27 mouse cellular contexts compared by ENCODE assay signal in genomic region chr6:60944178-60944577, GRCm38 (mm10). TPM values are rescaled to one million over a fixed set of nuclear protein-coding genes. Genes with fewer than 3 reads are reported as not detected.
DNase-seq lines count a peak whose midpoint lies in the region; ATAC-seq and TF ChIP-seq lines count a peak whose summit lies in the region.
"Had no signal": no experiment of that assay in that cellular context is flagged by ENCODE, and none has a peak within 500 bp of the region (broad histone marks: within the 10 kb centered on the region; RNA-seq: fewer than 3 reads in every experiment).

No protein-coding gene starts in this region.

- H3K9ac ChIP-seq in kidney, embryonic 16.5 days (replicated peaks; ENCODE audit: low read length): no peak overlapping the region
- H3K9ac ChIP-seq in lung, postnatal 0 days (replicated peaks; ENCODE audit: low read depth): no peak overlapping the region
- H3K9ac ChIP-seq in liver, postnatal 0 days (replicated peaks): no peak overlapping the region
- H3K9ac ChIP-seq: heart, embryonic 13.5 days; intestine, embryonic 15.5 days; limb, embryonic 13.5 days; midbrain, embryonic 13.5 days; stomach, embryonic 15.5 days had no signal

- no peak for TF ChIP-seq EP300 in lung, postnatal 0 days (IDR thresholded peaks at IDR 0.05)
- TF ChIP-seq EP300 in liver, postnatal 0 days (IDR thresholded peaks at IDR 0.05; ENCODE audit: low read depth): no peak

- TF ChIP-seq CTCF in lung, postnatal 0 days (IDR thresholded peaks at IDR 0.05): no peak
- no peak for TF ChIP-seq CTCF in lung, adult 2 months (IDR thresholded peaks at IDR 0.05; ENCODE audit: insufficient read depth, low read length)
- TF ChIP-seq CTCF in liver, postnatal 0 days (IDR thresholded peaks at IDR 0.05; ENCODE audit: low read depth): no peak

- WGBS in kidney, embryonic 16.5 days: 63% methylated on average over 7 of the region's 7 CpGs
- WGBS in lung, postnatal 0 days: 50% methylated on average over 7 of the region's 7 CpGs
- WGBS in lung, adult 2 months: 34% methylated on average over 7 of the region's 7 CpGs
- WGBS in liver, postnatal 0 days (ENCODE audit: insufficient replicate concordance): 12% methylated on average over 7 of the region's 7 CpGs

- H3K4me1 ChIP-seq in kidney, embryonic 16.5 days (ENCODE audit: insufficient read depth, low read length): no peaks in the 10 kb centered on the region
- no peaks in the 10 kb centered on the region for H3K4me1 ChIP-seq in lung, postnatal 0 days (ENCODE audit: insufficient read depth, low read depth, low read length)
- H3K4me1 ChIP-seq in lung, adult 2 months (ENCODE audit: control insufficient read depth, insufficient read depth, low read length): no peaks in the 10 kb centered on the region
- no peaks in the 10 kb centered on the region for H3K4me1 ChIP-seq in liver, postnatal 0 days (ENCODE audit: insufficient read depth)
- H3K4me1 ChIP-seq: heart, embryonic 13.5 days; intestine, embryonic 15.5 days; limb, embryonic 13.5 days; midbrain, embryonic 13.5 days; stomach, embryonic 15.5 days had no signal

- TF ChIP-seq POLR2A in lung, adult 2 months (IDR thresholded peaks at IDR 0.05; ENCODE audit: borderline replicate concordance, extremely low read depth, low read depth, low read length): no peak

- H3K27ac ChIP-seq in kidney, embryonic 16.5 days (ENCODE audit: low read length): no peak overlapping the region
- no peak overlapping the region for H3K27ac ChIP-seq in lung, postnatal 0 days (ENCODE audit: low read length)
- H3K27ac ChIP-seq in liver, postnatal 0 days (ENCODE audit: low read depth): no peak overlapping the region
- H3K27ac ChIP-seq: gastrocnemius, adult 2 months; heart, embryonic 13.5 days; hindbrain, postnatal 0 days; intestine, embryonic 15.5 days; limb, embryonic 13.5 days; midbrain, embryonic 13.5 days; stomach, embryonic 15.5 days had no signal

- H3K4me3 ChIP-seq in kidney, embryonic 16.5 days (ENCODE audit: low read length): peak overlapping the region; percentile 0; the same call in 1 of the 2 replicates
- H3K4me3 ChIP-seq in lung, postnatal 0 days (ENCODE audit: low read depth, low read length): no peak overlapping the region
- H3K4me3 ChIP-seq in lung, adult 2 months (replicated peaks; ENCODE audit: extremely low read depth, low read depth, low read length): no peak overlapping the region
- peak overlapping the region; percentile 15; the same call in 1 of the 2 replicates for H3K4me3 ChIP-seq in liver, postnatal 0 days (ENCODE audit: low read depth, low read length)
- H3K4me3 ChIP-seq: erythroblast, embryonic 14.5 days; gastrocnemius, adult 2 months; intestine, embryonic 15.5 days; limb, embryonic 13.5 days; midbrain, embryonic 13.5 days; stomach, embryonic 15.5 days had no signal

- no peaks in the 10 kb centered on the region for H3K27me3 ChIP-seq in kidney, embryonic 16.5 days (ENCODE audit: insufficient read depth, low read length)
- no peaks in the 10 kb centered on the region for H3K27me3 ChIP-seq in lung, postnatal 0 days (replicated peaks; ENCODE audit: insufficient read depth, low read length)
- no peaks in the 10 kb centered on the region for H3K27me3 ChIP-seq in liver, postnatal 0 days (ENCODE audit: insufficient read depth, low read length)
- H3K27me3 ChIP-seq: heart, embryonic 13.5 days; intestine, embryonic 15.5 days; limb, embryonic 13.5 days; midbrain, embryonic 13.5 days; stomach, embryonic 15.5 days had no signal

- H3K36me3 ChIP-seq in kidney, embryonic 16.5 days (ENCODE audit: insufficient read depth, low read length): no peaks in the 10 kb centered on the region
- no peaks in the 10 kb centered on the region for H3K36me3 ChIP-seq in lung, postnatal 0 days (ENCODE audit: insufficient read depth, low read length)
- no peaks in the 10 kb centered on the region for H3K36me3 ChIP-seq in liver, postnatal 0 days (replicated peaks; ENCODE audit: insufficient read depth, low read length)
- H3K36me3 ChIP-seq: heart, embryonic 13.5 days; intestine, embryonic 15.5 days; limb, embryonic 13.5 days; midbrain, embryonic 13.5 days; stomach, embryonic 15.5 days had no signal

- no peak for ATAC-seq in kidney, embryonic 16.5 days (ENCODE audit: low FRiP score, low TSS enrichment)
- ATAC-seq in lung, postnatal 0 days: no peak
- ATAC-seq in hematopoietic stem cell, adult 5-6 weeks (replicated peaks in 1 of 2; ENCODE audit: insufficient read depth in 1 of 2, low FRiP score in 2 of 2, low TSS enrichment in 1 of 2, low read depth in 1 of 2, poor library complexity in 2 of 2, severe bottlenecking in 2 of 2): peak; percentile 44 to 54
- ATAC-seq in liver, postnatal 0 days: no peak
- ATAC-seq: forebrain, embryonic 16.5 days; hindbrain, postnatal 0 days; intestine, embryonic 15.5 days; midbrain, embryonic 13.5 days had no signal

- DNase-seq in kidney, adult 9 months: no peak
- DNase-seq in lung, postnatal 0 days (ENCODE audit: low spot score): no peak
- no peak for DNase-seq in lung, adult 2 months
- DNase-seq in liver, postnatal 0 days: no peak
- DNase-seq in embryo, embryonic 10.5 days (ENCODE audit: low spot score): no peak
- DNase-seq: adrenal gland, postnatal 14 days; cerebellum, adult 11 months; cerebellum, adult 9-10 months; gastrocnemius, adult 2 months; gastrocnemius, postnatal 36 days; heart, postnatal 10 days; kidney, adult 2 months; kidney, postnatal 25 days; lung, adult 18-20 months; right cerebral cortex, postnatal 25 days had no signal

- H3K4me2 ChIP-seq in kidney, embryonic 16.5 days (replicated peaks; ENCODE audit: low read depth, low read length): no peak overlapping the region; the same call in 1 of the 2 replicates
- peak overlapping the region; percentile 29; the same call in 1 of the 2 replicates for H3K4me2 ChIP-seq in lung, postnatal 0 days (replicated peaks; ENCODE audit: low read depth, low read length)
- H3K4me2 ChIP-seq in liver, postnatal 0 days (ENCODE audit: low read depth, low read length): peak overlapping the region; percentile 16
- H3K4me2 ChIP-seq: heart, embryonic 13.5 days; intestine, embryonic 15.5 days; limb, embryonic 13.5 days; midbrain, embryonic 13.5 days; stomach, embryonic 15.5 days had no signal

- no peaks in the 10 kb centered on the region for H3K9me3 ChIP-seq in kidney, embryonic 16.5 days (ENCODE audit: low read length)
- H3K9me3 ChIP-seq in lung, postnatal 0 days (ENCODE audit: low read length): no peaks in the 10 kb centered on the region
- no peaks in the 10 kb centered on the region for H3K9me3 ChIP-seq in liver, postnatal 0 days (ENCODE audit: low read length)
- H3K9me3 ChIP-seq: heart, embryonic 13.5 days; intestine, embryonic 15.5 days; limb, embryonic 13.5 days; midbrain, embryonic 13.5 days; stomach, embryonic 15.5 days had no signal

RNA-seq across cellular contexts. Expression of gene Mmrn1, which starts 19.4 kb away (rescaled TPM):
- 6.1 and 6.2 TPM in 2 replicates for polyA plus RNA-seq in kidney, embryonic 16.5 days (2015; fragmentation: Nextera tagmentation; extraction: Ambion mirVana)
- 7.1 and 7.4 TPM in 2 replicates for polyA plus RNA-seq in lung, postnatal 0 days (2015; fragmentation: Nextera tagmentation; extraction: Ambion mirVana)
- polyA plus RNA-seq in lung, adult 2 months (2012; rRNA removed): 2.9 and 4.0 TPM in 2 replicates
- 76.5 and 88.3 TPM in 2 replicates for total RNA-seq in hematopoietic stem cell, adult 5-6 weeks (2017)
- polyA plus RNA-seq in liver, postnatal 0 days (2015; fragmentation: Nextera tagmentation; extraction: Ambion mirVana): 2.9 and 3.1 TPM in 2 replicates
- total RNA-seq: layer of hippocampus, adult 18-20 months; left cerebral cortex, adult 8-10 months had no signal
- polyA plus RNA-seq: erythroblast, embryonic 14.5 days had no signal

Comparison
In these comparisons a context has a peak if more than half of its experiments do, and no peak if none do; other contexts are left out.
1. ATAC-seq: peak in hematopoietic stem cell, adult 5-6 weeks (2 of 2); none in kidney, embryonic 16.5 days (single experiment), lung, postnatal 0 days (single experiment) and liver, postnatal 0 days (single experiment).
2. H3K4me3 ChIP-seq: peak in kidney, embryonic 16.5 days (single experiment) and liver, postnatal 0 days (single experiment); none in lung, postnatal 0 days (single experiment) and lung, adult 2 months (single experiment).